11 mouse cellular contexts compared by ENCODE assay signal in the genomic region with DNA sequence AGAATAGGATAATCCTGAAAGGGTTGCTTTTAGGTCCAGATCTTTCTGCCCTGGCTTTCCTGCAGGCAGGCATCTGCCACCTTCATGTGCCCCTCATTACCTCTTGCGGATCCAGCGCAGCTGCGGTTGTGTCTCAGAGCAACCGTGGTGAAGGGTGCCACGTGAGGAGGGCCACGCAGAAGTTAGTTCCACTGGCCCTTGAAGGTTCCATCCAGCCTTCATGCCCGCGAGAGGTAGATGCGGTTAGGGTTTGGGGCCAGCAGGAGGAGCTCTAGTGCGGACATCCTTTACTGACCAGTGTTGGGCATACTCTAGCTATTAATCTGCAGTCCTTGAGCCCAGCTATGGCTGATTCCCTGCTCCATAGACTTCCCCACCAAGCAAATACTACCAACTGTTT. TPM values are rescaled to one million over a fixed set of nuclear protein-coding genes. Genes with fewer than 3 reads are reported as not detected.
DNase-seq lines count a peak whose midpoint lies in the region; ATAC-seq and TF ChIP-seq lines count a peak whose summit lies in the region.
"Had no signal": no experiment of that assay in that cellular context is flagged by ENCODE, and none has a peak within 500 bp of the region (broad histone marks: within the 10 kb centered on the region; RNA-seq: fewer than 3 reads in every experiment).

Gene 1700025F22Rik (minus strand): TSS at position 149 of the 400 bp plus-strand sequence.

- no peaks in the 10 kb centered on the region for H3K36me3 ChIP-seq in forebrain, embryonic 15.5 days

- H3K4me2 ChIP-seq in forebrain, embryonic 15.5 days (replicated peaks): no peak within 1 kb of the TSS

- no peak for TF ChIP-seq POLR2A in cerebellum, adult 2 months (IDR thresholded peaks at IDR 0.05; ENCODE audit: borderline replicate concordance, insufficient read depth, low read length)

- no peaks in the 10 kb centered on the region for H3K27me3 ChIP-seq in forebrain, embryonic 15.5 days
- no peaks in the 10 kb centered on the region for H3K27me3 ChIP-seq in cerebellum, adult 2 months (ENCODE audit: control insufficient read depth, insufficient read depth, low read length)

- WGBS in forebrain, embryonic 15.5 days: 35% methylated on average over 10 of the region's 10 CpGs
- 42% methylated on average over 10 of the region's 10 CpGs for WGBS in cerebellum, adult 2 months

- H3K9me3 ChIP-seq in forebrain, embryonic 15.5 days: no peaks in the 10 kb centered on the region
- H3K9me3 ChIP-seq: megakaryocyte, embryonic 14.5 days had no signal

- no peak within 1 kb of the TSS for H3K4me3 ChIP-seq in forebrain, embryonic 15.5 days
- H3K4me3 ChIP-seq in cerebellum, adult 2 months (replicated peaks; ENCODE audit: insufficient read depth, low read depth, low read length): no peak within 1 kb of the TSS
- H3K4me3 ChIP-seq: megakaryocyte, embryonic 14.5 days had no signal

- ATAC-seq in megakaryocyte, adult 5-6 weeks (ENCODE audit: poor library complexity, severe bottlenecking): peak; percentile 94
- ATAC-seq in frontal cortex, adult (ENCODE audit: low TSS enrichment): no peak
- no peak for ATAC-seq in forebrain, embryonic 15.5 days (replicated peaks)

- no peak for TF ChIP-seq CTCF in cerebellum, adult 2 months (IDR thresholded peaks at IDR 0.05; ENCODE audit: borderline replicate concordance, insufficient read depth, low read depth, low read length)

- H3K4me1 ChIP-seq in forebrain, embryonic 15.5 days: no peaks in the 10 kb centered on the region
- no peaks in the 10 kb centered on the region for H3K4me1 ChIP-seq in cerebellum, adult 2 months (ENCODE audit: control insufficient read depth, insufficient read depth, low read length)
- H3K4me1 ChIP-seq: megakaryocyte, embryonic 14.5 days had no signal

- no peak within 1 kb of the TSS for H3K9ac ChIP-seq in forebrain, embryonic 15.5 days (replicated peaks)

- H3K27ac ChIP-seq in forebrain, embryonic 15.5 days (replicated peaks): no peak within 1 kb of the TSS
- H3K27ac ChIP-seq in cerebellum, adult 2 months (ENCODE audit: insufficient read depth, low read length): no peak within 1 kb of the TSS

- DNase-seq in ovary, postnatal 36 days (ENCODE audit: low spot score): peak; percentile 9
- DNase-seq in ovary, postnatal 10 days (ENCODE audit: low spot score): no peak
- DNase-seq in adrenal gland, postnatal 36 days: peak; percentile 8
- peak; percentile 27 to 34 for DNase-seq in thymus, postnatal 36 days
- no peak for DNase-seq in cerebellum, adult 2 months

RNA-seq across cellular contexts. Expression of gene 1700025F22Rik, which starts in this region (rescaled TPM):
- total RNA-seq in adrenal gland, postnatal 36 days (2021): not detected
- not detected in 2 replicates for total RNA-seq in megakaryocyte, adult 5-6 weeks (2015)
- not detected in 2 replicates for total RNA-seq in megakaryocyte, adult 5-6 weeks (2017)
- polyA plus RNA-seq in forebrain, embryonic 15.5 days (2015; fragmentation: Nextera tagmentation; extraction: Ambion mirVana): not detected in 2 replicates
- not detected in 2 replicates for polyA plus RNA-seq in cerebellum, adult 2 months (2012; rRNA removed)
- polyA plus RNA-seq: cortical plate, adult 2 months; intestine, embryonic 14.5 days had no signal

Comparison
In these comparisons a context has a peak if more than half of its experiments do, and no peak if none do; other contexts are left out.
1. DNase-seq: peak in ovary, postnatal 36 days (single experiment) and thymus, postnatal 36 days (2 of 2); none in ovary, postnatal 10 days (single experiment) and cerebellum, adult 2 months (0 of 2).
2. Peak in DNase-seq in adrenal gland, postnatal 36 days; RNA of the gene not detected or under 1 TPM.
3. Peak in ATAC-seq in megakaryocyte, adult 5-6 weeks; RNA of the gene not detected or under 1 TPM.